Comparison of ENCODE assay signal across 26 mouse cellular contexts in genomic region chr2:8628007-8628406, GRCm38 (mm10).
"Had no signal": no experiment of that assay in that cellular context is flagged by ENCODE, and none has a peak within 500 bp of the region (broad histone marks: within the 10 kb centered on the region; RNA-seq: fewer than 3 reads in every experiment).

No protein-coding gene starts in this region.

- H3K4me3 ChIP-seq: heart, adult 2 months; heart, embryonic 13.5 days; heart, embryonic 15.5 days; hindbrain, embryonic 13.5 days; hindbrain, embryonic 15.5 days; kidney, embryonic 15.5 days; limb, embryonic 13.5 days; limb, embryonic 15.5 days; liver, embryonic 13.5 days had no signal

- H3K9ac ChIP-seq: heart, embryonic 13.5 days; heart, embryonic 15.5 days; hindbrain, embryonic 13.5 days; hindbrain, embryonic 15.5 days; kidney, embryonic 15.5 days; limb, embryonic 13.5 days; limb, embryonic 15.5 days; liver, embryonic 13.5 days had no signal

- H3K36me3 ChIP-seq: heart, embryonic 13.5 days; heart, embryonic 15.5 days; hindbrain, embryonic 13.5 days; hindbrain, embryonic 15.5 days; kidney, embryonic 15.5 days; limb, embryonic 13.5 days; limb, embryonic 15.5 days; liver, embryonic 13.5 days had no signal

- H3K27me3 ChIP-seq: heart, embryonic 13.5 days; heart, embryonic 15.5 days; hindbrain, embryonic 13.5 days; hindbrain, embryonic 15.5 days; kidney, embryonic 15.5 days; limb, embryonic 13.5 days; limb, embryonic 15.5 days; liver, embryonic 13.5 days had no signal

- H3K4me2 ChIP-seq: heart, embryonic 11.5 days; heart, embryonic 13.5 days; heart, embryonic 15.5 days; hindbrain, embryonic 13.5 days; hindbrain, embryonic 15.5 days; kidney, embryonic 15.5 days; limb, embryonic 13.5 days; limb, embryonic 15.5 days; liver, embryonic 13.5 days had no signal

- H3K4me1 ChIP-seq: heart, embryonic 13.5 days; heart, embryonic 15.5 days; hindbrain, embryonic 13.5 days; hindbrain, embryonic 15.5 days; kidney, embryonic 15.5 days; limb, embryonic 13.5 days; limb, embryonic 15.5 days; liver, embryonic 13.5 days had no signal

- ATAC-seq: hindbrain, postnatal 0 days; intestine, embryonic 16.5 days had no signal

- DNase-seq: gastrocnemius, postnatal 14 days; gastrocnemius, postnatal 36 days; heart, adult 11 months; heart, adult 2 months; heart, postnatal 14 days; heart, postnatal 36 days; kidney, adult 11 months; kidney, adult 2 months; kidney, adult 9 months; kidney, postnatal 14 days; kidney, postnatal 36 days; layer of hippocampus, postnatal 36 days; left cerebral cortex, postnatal 4 days; lung, adult 18-20 months had no signal

- H3K27ac ChIP-seq: heart, adult 2 months; heart, embryonic 13.5 days; heart, embryonic 15.5 days; hindbrain, embryonic 13.5 days; hindbrain, embryonic 15.5 days; hindbrain, postnatal 0 days; kidney, embryonic 15.5 days; kidney, postnatal 0 days; limb, embryonic 13.5 days; limb, embryonic 15.5 days had no signal

- H3K9me3 ChIP-seq: heart, embryonic 13.5 days; heart, embryonic 15.5 days; hindbrain, embryonic 13.5 days; hindbrain, embryonic 15.5 days; kidney, embryonic 15.5 days; limb, embryonic 13.5 days; limb, embryonic 15.5 days; liver, embryonic 13.5 days had no signal
